Mouse (Mus musculus): ENCODE results near the gene Phex. TPM values are rescaled to one million over a fixed set of nuclear protein-coding genes. Genes with fewer than 3 reads are reported as not detected.

Gene Phex
- polyA plus RNA-seq, 1 experiment from 2014 or later, result 0.07 TPM

GRCm38 (mm10) chrX:157328396-157328795 is 86.7 kb downstream of the Phex start:
- no peak overlapping the region for H3K4me2 ChIP-seq (ENCODE audit: low read depth, low read length)
- no peaks in the 10 kb centered on the region for H3K36me3 ChIP-seq (ENCODE audit: control insufficient read depth, insufficient read depth, low read length)
- no peak for ATAC-seq
- no peaks in the 10 kb centered on the region for H3K9me3 ChIP-seq (ENCODE audit: control insufficient read depth, low read length)
- H3K27me3 ChIP-seq (replicated peaks; ENCODE audit: control insufficient read depth, insufficient read depth, low read length), result no peaks in the 10 kb centered on the region
- H3K4me1 ChIP-seq (ENCODE audit: control insufficient read depth, insufficient read depth, low read length), result no peaks in the 10 kb centered on the region
- 50% methylated on average over 1 of the region's 1 CpGs for WGBS
- no peak overlapping the region for H3K27ac ChIP-seq (ENCODE audit: low read length)
- no peak overlapping the region for H3K9ac ChIP-seq (ENCODE audit: low read depth, low read length)
- no peak overlapping the region for H3K4me3 ChIP-seq (ENCODE audit: low read length)

DNA sequence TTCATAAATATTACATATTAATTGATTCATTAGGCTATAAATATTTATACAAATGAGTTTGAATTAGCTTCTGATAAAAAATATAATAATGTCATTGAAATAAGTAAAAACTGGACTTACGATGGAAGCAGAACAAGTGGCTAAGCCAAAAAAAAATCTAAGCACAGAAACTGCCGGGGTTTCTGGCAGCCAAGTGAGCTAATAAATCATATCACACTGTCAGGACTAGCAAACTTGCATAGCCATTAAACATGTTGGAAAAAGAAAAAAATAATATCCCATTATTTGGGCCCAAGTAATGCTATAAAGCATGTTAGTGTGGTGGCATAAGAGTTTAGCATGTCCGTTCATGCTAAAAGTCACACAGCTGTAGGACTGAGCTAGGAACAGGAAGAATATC is 87.4 kb downstream of the Phex start:
- no peak for ATAC-seq
- H3K4me2 ChIP-seq (ENCODE audit: low read depth, low read length), result no peak overlapping the region
- H3K27me3 ChIP-seq (replicated peaks; ENCODE audit: control insufficient read depth, insufficient read depth, low read length), result no peaks in the 10 kb centered on the region
- WGBS, result 74% methylated on average over 3 of the region's 3 CpGs
- H3K27ac ChIP-seq (ENCODE audit: low read length), result no peak overlapping the region
- no peaks in the 10 kb centered on the region for H3K9me3 ChIP-seq (ENCODE audit: control insufficient read depth, low read length)
- H3K4me1 ChIP-seq (ENCODE audit: control insufficient read depth, insufficient read depth, low read length), result no peaks in the 10 kb centered on the region
- H3K4me3 ChIP-seq (ENCODE audit: low read length), result no peak overlapping the region
- no peaks in the 10 kb centered on the region for H3K36me3 ChIP-seq (ENCODE audit: control insufficient read depth, insufficient read depth, low read length)
- no peak overlapping the region for H3K9ac ChIP-seq (ENCODE audit: low read depth, low read length)

GRCm38 (mm10) chrX:157324396-157324795 is 90.7 kb downstream of the Phex start:
- no peak overlapping the region for H3K9ac ChIP-seq (ENCODE audit: low read depth, low read length)
- no peak overlapping the region for H3K27ac ChIP-seq (ENCODE audit: low read length)
- no peak overlapping the region for H3K4me3 ChIP-seq (ENCODE audit: low read length)
- WGBS, result 79% methylated on average over 3 of the region's 3 CpGs
- no peak for ATAC-seq
- H3K4me1 ChIP-seq (ENCODE audit: control insufficient read depth, insufficient read depth, low read length), result no peaks in the 10 kb centered on the region
- no peaks in the 10 kb centered on the region for H3K27me3 ChIP-seq (replicated peaks; ENCODE audit: control insufficient read depth, insufficient read depth, low read length)
- no peaks in the 10 kb centered on the region for H3K9me3 ChIP-seq (ENCODE audit: control insufficient read depth, low read length)
- H3K4me2 ChIP-seq (ENCODE audit: low read depth, low read length), result no peak overlapping the region
- H3K36me3 ChIP-seq (ENCODE audit: control insufficient read depth, insufficient read depth, low read length), result no peaks in the 10 kb centered on the region

- no peak overlapping the region for H3K27ac ChIP-seq (ENCODE audit: low read length)
- H3K9me3 ChIP-seq (ENCODE audit: control insufficient read depth, low read length), result no peaks in the 10 kb centered on the region
- no peaks in the 10 kb centered on the region for H3K4me1 ChIP-seq (ENCODE audit: control insufficient read depth, insufficient read depth, low read length)
- H3K27me3 ChIP-seq (replicated peaks; ENCODE audit: control insufficient read depth, insufficient read depth, low read length), result no peaks in the 10 kb centered on the region
- ATAC-seq, result no peak
- no peak overlapping the region for H3K9ac ChIP-seq (ENCODE audit: low read depth, low read length)
- H3K4me3 ChIP-seq (ENCODE audit: low read length), result no peak overlapping the region
- no peaks in the 10 kb centered on the region for H3K36me3 ChIP-seq (ENCODE audit: control insufficient read depth, insufficient read depth, low read length)
- no peak overlapping the region for H3K4me2 ChIP-seq (ENCODE audit: low read depth, low read length)
- WGBS, result 76% methylated on average over 3 of the region's 3 CpGs
These were observed 104.8 kb downstream of the Phex start for GRCm38 (mm10) chrX:157310331-157310730.

DNA sequence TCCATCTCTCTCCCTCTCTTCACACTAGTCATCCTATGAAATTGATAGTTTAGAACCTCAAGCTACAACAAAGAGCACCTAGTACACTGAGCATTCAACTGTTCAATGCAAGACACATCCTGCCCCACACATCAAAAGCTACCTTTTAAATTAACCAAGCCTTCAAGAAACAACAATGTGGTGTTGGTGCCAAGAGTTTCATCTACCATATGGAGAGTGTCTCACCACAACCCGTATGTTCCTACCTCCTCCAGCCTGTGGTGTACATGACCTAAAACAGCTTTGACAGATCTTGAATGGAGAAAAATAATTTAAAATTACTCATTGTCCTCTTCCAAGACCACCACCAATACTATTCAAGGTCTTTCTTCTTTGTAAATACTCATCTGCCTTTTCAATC is 106.9 kb downstream of the Phex start:
- Histone ChIP-seq H3K27ac (ENCODE audit: low read length) (no peak overlapping the region), H3K9me3 (ENCODE audit: control insufficient read depth, low read length) (no peaks in the 10 kb centered on the region), H3K4me3 (ENCODE audit: low read length) (no peak overlapping the region), H3K4me1 (ENCODE audit: control insufficient read depth, insufficient read depth, low read length) (no peaks in the 10 kb centered on the region), H3K4me2 (ENCODE audit: low read depth, low read length) (no peak overlapping the region), H3K27me3 (replicated peaks; ENCODE audit: control insufficient read depth, insufficient read depth, low read length) (no peaks in the 10 kb centered on the region), H3K9ac (ENCODE audit: low read depth, low read length) (no peak overlapping the region), H3K36me3 (ENCODE audit: control insufficient read depth, insufficient read depth, low read length) (no peaks in the 10 kb centered on the region)
- 79% methylated on average over 1 of the region's 1 CpGs for WGBS
- no peak for ATAC-seq

GRCm38 (mm10) chrX:157307411-157307810 is 107.7 kb downstream of the Phex start:
- Histone ChIP-seq H3K4me1 (ENCODE audit: control insufficient read depth, insufficient read depth, low read length) (no peaks in the 10 kb centered on the region), H3K4me2 (ENCODE audit: low read depth, low read length) (no peak overlapping the region), H3K4me3 (ENCODE audit: low read length) (no peak overlapping the region), H3K9ac (ENCODE audit: low read depth, low read length) (no peak overlapping the region), H3K27ac (ENCODE audit: low read length) (no peak overlapping the region), H3K36me3 (ENCODE audit: control insufficient read depth, insufficient read depth, low read length) (no peaks in the 10 kb centered on the region), H3K27me3 (replicated peaks; ENCODE audit: control insufficient read depth, insufficient read depth, low read length) (no peaks in the 10 kb centered on the region), H3K9me3 (ENCODE audit: control insufficient read depth, low read length) (no peaks in the 10 kb centered on the region)
- ATAC-seq, result no peak
- 13% methylated on average over 3 of the region's 3 CpGs for WGBS

DNA sequence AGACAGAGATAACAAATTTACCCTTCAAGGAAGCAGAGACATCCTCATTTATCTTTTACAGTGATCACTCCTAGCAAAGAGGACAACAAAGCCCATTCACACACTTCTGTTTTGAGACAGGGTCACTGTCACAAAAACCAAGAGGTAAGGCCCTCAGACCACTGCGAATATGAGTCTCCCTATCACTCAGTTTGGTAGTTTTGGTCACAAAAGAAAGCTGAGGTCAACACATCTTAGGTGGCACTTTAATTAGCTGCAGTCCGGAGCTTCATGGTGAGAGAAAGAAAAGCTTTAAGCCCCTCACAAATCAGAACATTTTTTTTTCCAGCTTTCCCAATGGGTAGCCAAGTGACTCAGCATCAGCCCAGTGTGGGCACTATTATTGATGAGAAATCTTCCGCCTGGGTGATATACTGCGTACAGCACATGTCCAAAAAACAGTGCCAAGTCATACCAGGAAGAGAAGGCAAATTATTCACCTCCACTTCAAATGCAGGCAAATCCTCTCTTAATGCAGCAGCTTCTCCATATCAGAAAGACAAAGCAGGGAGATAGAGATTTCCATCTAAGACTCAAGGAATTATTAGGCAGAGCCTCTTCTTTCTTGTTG is 108.2 kb downstream of the Phex start:
- Histone ChIP-seq H3K4me2 (ENCODE audit: low read depth, low read length) (no peak overlapping the region), H3K9me3 (ENCODE audit: control insufficient read depth, low read length) (no peaks in the 10 kb centered on the region), H3K27ac (ENCODE audit: low read length) (no peak overlapping the region), H3K27me3 (replicated peaks; ENCODE audit: control insufficient read depth, insufficient read depth, low read length) (no peaks in the 10 kb centered on the region), H3K4me1 (ENCODE audit: control insufficient read depth, insufficient read depth, low read length) (no peaks in the 10 kb centered on the region), H3K36me3 (ENCODE audit: control insufficient read depth, insufficient read depth, low read length) (no peaks in the 10 kb centered on the region), H3K4me3 (ENCODE audit: low read length) (no peak overlapping the region), H3K9ac (ENCODE audit: low read depth, low read length) (no peak overlapping the region)
- WGBS, result 45% methylated on average over 4 of the region's 4 CpGs
- ATAC-seq, result no peak

- Histone ChIP-seq H3K9me3 (ENCODE audit: control insufficient read depth, low read length) (no peaks in the 10 kb centered on the region), H3K4me1 (ENCODE audit: control insufficient read depth, insufficient read depth, low read length) (no peaks in the 10 kb centered on the region), H3K4me3 (ENCODE audit: low read length) (no peak overlapping the region), H3K36me3 (ENCODE audit: control insufficient read depth, insufficient read depth, low read length) (no peaks in the 10 kb centered on the region), H3K27ac (ENCODE audit: low read length) (no peak overlapping the region), H3K27me3 (replicated peaks; ENCODE audit: control insufficient read depth, insufficient read depth, low read length) (no peaks in the 10 kb centered on the region), H3K9ac (ENCODE audit: low read depth, low read length) (no peak overlapping the region), H3K4me2 (ENCODE audit: low read depth, low read length) (no peak overlapping the region)
- no peak for ATAC-seq
- WGBS, result 74% methylated on average over 5 of the region's 5 CpGs
These were observed 109.3 kb downstream of the Phex start for GRCm38 (mm10) chrX:157305852-157306232.

- no peaks in the 10 kb centered on the region for H3K4me1 ChIP-seq (ENCODE audit: control insufficient read depth, insufficient read depth, low read length)
- H3K4me3 ChIP-seq (ENCODE audit: low read length), result no peak overlapping the region
- no peaks in the 10 kb centered on the region for H3K9me3 ChIP-seq (ENCODE audit: control insufficient read depth, low read length)
- H3K27me3 ChIP-seq (replicated peaks; ENCODE audit: control insufficient read depth, insufficient read depth, low read length), result no peaks in the 10 kb centered on the region
- no peak for ATAC-seq
- H3K9ac ChIP-seq (ENCODE audit: low read depth, low read length), result no peak overlapping the region
- H3K36me3 ChIP-seq (ENCODE audit: control insufficient read depth, insufficient read depth, low read length), result no peaks in the 10 kb centered on the region
- no peak overlapping the region for H3K4me2 ChIP-seq (ENCODE audit: low read depth, low read length)
- 42% methylated on average over 6 of the region's 6 CpGs for WGBS
- no peak overlapping the region for H3K27ac ChIP-seq (ENCODE audit: low read length)
These were observed 109.8 kb downstream of the Phex start for GRCm38 (mm10) chrX:157305193-157305851.

DNA sequence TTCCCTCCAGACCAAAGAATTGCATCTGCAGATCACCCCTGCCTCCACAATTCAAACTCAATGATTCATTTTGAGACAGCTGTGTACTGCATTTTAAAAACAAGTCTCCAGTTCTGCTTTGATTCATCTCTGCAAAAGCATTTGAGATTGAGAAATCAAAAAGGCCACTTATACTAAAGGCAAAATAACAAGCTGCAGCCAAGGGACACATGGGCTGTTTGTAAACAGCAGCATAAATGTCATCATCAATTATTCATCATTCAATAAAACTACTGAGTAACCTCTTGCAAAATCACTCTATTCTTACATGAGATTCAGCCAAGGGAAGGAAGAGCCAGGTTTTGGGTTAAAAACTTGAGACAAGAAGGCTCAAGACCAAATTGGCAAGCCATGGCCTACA is 122.7 kb downstream of the Phex start:
- H3K36me3 ChIP-seq (ENCODE audit: control insufficient read depth, insufficient read depth, low read length), result no peaks in the 10 kb centered on the region
- no peaks in the 10 kb centered on the region for H3K27me3 ChIP-seq (replicated peaks; ENCODE audit: control insufficient read depth, insufficient read depth, low read length)
- no peak overlapping the region for H3K4me3 ChIP-seq (ENCODE audit: low read length)
- H3K4me1 ChIP-seq (ENCODE audit: control insufficient read depth, insufficient read depth, low read length), result no peaks in the 10 kb centered on the region
- H3K9me3 ChIP-seq (ENCODE audit: control insufficient read depth, low read length), result no peaks in the 10 kb centered on the region
- no peak overlapping the region for H3K4me2 ChIP-seq (ENCODE audit: low read depth, low read length)
- no peak for ATAC-seq
- no peak overlapping the region for H3K9ac ChIP-seq (ENCODE audit: low read depth, low read length)
- H3K27ac ChIP-seq (ENCODE audit: low read length), result no peak overlapping the region

Measured in intestine, embryonic 16.5 days (tissue).